8 mouse cellular contexts compared by ENCODE assay signal in the genomic region with DNA sequence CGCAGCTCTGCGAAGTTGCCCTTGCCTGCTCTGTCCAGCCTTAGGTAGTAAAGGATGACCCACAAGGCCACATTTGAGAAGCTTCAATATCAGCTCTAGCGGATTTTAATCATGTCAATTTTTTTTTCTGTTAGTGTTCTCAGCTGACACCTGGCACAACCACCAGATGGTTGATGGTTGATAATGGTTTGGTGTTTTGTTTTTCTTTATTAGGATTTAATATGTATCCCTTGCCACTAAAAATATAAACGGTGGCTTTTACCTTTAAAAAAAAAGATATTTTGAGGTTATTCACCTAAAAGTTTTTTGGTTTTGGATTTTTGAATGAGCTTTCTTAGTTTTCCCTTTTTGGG. TPM values are rescaled to one million over a fixed set of nuclear protein-coding genes. Genes with fewer than 3 reads are reported as not detected.
A peak's percentile ranks its signal among the peaks of the same experiment; 100 is the strongest.
DNase-seq lines count a peak whose midpoint lies in the region; ATAC-seq and TF ChIP-seq lines count a peak whose summit lies in the region.

No protein-coding gene starts in this region.

- peaks cover 2% of the 10 kb centered on the region; the same call in 1 of the 2 replicates for H3K9me3 ChIP-seq in neural tube, embryonic 11.5 days (ENCODE audit: control insufficient read depth, low read length)
- peaks cover 3% of the 10 kb centered on the region; the same call in 1 of the 2 replicates for H3K9me3 ChIP-seq in limb, embryonic 15.5 days
- 0 out of 2 replicates have a peak, but pooled peaks cover under 1% of the 10 kb centered on the region for H3K9me3 ChIP-seq in stomach, embryonic 15.5 days

- H3K9ac ChIP-seq in neural tube, embryonic 11.5 days (ENCODE audit: low read length), result peak overlapping the region; percentile 98
- peak overlapping the region; percentile 78 for H3K9ac ChIP-seq in limb, embryonic 15.5 days
- H3K9ac ChIP-seq in stomach, embryonic 15.5 days, result peak overlapping the region; percentile 73; the same call in 1 of the 2 replicates

- no peak for DNase-seq in cerebellum, adult 2 months
- no peak for DNase-seq in cerebellum, adult 9-10 months
- no peak for DNase-seq in neural tube, embryonic 11.5 days (ENCODE audit: low spot score)
- no peak for DNase-seq in neural tube, embryonic 10.5 days (ENCODE audit: extremely low spot score, low spot score)
- DNase-seq in cerebellum, postnatal 4 days (ENCODE audit: low spot score in 2 of 2), result no peak

- H3K36me3 ChIP-seq in neural tube, embryonic 11.5 days (ENCODE audit: control insufficient read depth, insufficient read depth, low read length), result no peaks in the 10 kb centered on the region; the same call in 1 of the 2 replicates
- H3K36me3 ChIP-seq in limb, embryonic 15.5 days, result peaks cover 9% of the 10 kb centered on the region
- H3K36me3 ChIP-seq in stomach, embryonic 15.5 days, result peaks cover 3% of the 10 kb centered on the region

- H3K4me1 ChIP-seq in cerebellum, adult 2 months (ENCODE audit: control insufficient read depth, insufficient read depth, low read length), result no peaks in the 10 kb centered on the region
- H3K4me1 ChIP-seq in neural tube, embryonic 11.5 days (ENCODE audit: control insufficient read depth, insufficient read depth, low read length), result no peaks in the 10 kb centered on the region
- H3K4me1 ChIP-seq in limb, embryonic 15.5 days, result peaks cover 7% of the 10 kb centered on the region; the same call in 1 of the 2 replicates
- no peaks in the 10 kb centered on the region; the same call in 1 of the 2 replicates for H3K4me1 ChIP-seq in stomach, embryonic 15.5 days

- H3K4me3 ChIP-seq in cerebellum, adult 2 months (replicated peaks; ENCODE audit: insufficient read depth, low read depth, low read length), result peak overlapping the region; percentile 84
- H3K4me3 ChIP-seq in neural tube, embryonic 11.5 days (ENCODE audit: low read depth, low read length), result peak overlapping the region; percentile 84
- H3K4me3 ChIP-seq in limb, embryonic 15.5 days, result peak overlapping the region; percentile 96
- peak overlapping the region; percentile 98 for H3K4me3 ChIP-seq in stomach, embryonic 15.5 days (replicated peaks)

- no peak for TF ChIP-seq CTCF in cerebellum, adult 2 months (IDR thresholded peaks at IDR 0.05; ENCODE audit: borderline replicate concordance, insufficient read depth, low read depth, low read length)

- H3K27ac ChIP-seq in cerebellum, adult 2 months (ENCODE audit: insufficient read depth, low read length), result peak overlapping the region; percentile 67; the same call in 1 of the 2 replicates
- peak overlapping the region; percentile 98; the same call in 1 of the 2 replicates for H3K27ac ChIP-seq in neural tube, embryonic 11.5 days (ENCODE audit: low read depth, low read length)
- peak overlapping the region; percentile 96 for H3K27ac ChIP-seq in limb, embryonic 15.5 days
- H3K27ac ChIP-seq in stomach, embryonic 15.5 days, result peak overlapping the region; percentile 97

- no peak for ATAC-seq in neural tube, embryonic 11.5 days (ENCODE audit: insufficient read depth, low FRiP score, low TSS enrichment)
- no peak for ATAC-seq in limb, embryonic 15.5 days (ENCODE audit: insufficient number of reproducible peaks, low FRiP score, low TSS enrichment, low read depth)
- ATAC-seq in stomach, embryonic 15.5 days (ENCODE audit: insufficient read depth, low FRiP score, low read depth), result no peak
- ATAC-seq in inflammation-experienced regulatory T-cells, adult 6 months, result no peak

- peak overlapping the region; percentile 48 for H3K4me2 ChIP-seq in neural tube, embryonic 11.5 days (ENCODE audit: low read depth)
- H3K4me2 ChIP-seq in limb, embryonic 15.5 days, result peak overlapping the region; percentile 67
- H3K4me2 ChIP-seq in stomach, embryonic 15.5 days, result peak overlapping the region; percentile 66

- WGBS in cerebellum, adult 2 months, result 1% methylated on average over 4 of the region's 4 CpGs
- 14% methylated on average over 4 of the region's 4 CpGs for WGBS in neural tube, embryonic 11.5 days
- WGBS in limb, embryonic 15.5 days, result 5% methylated on average over 4 of the region's 4 CpGs
- 10% methylated on average over 4 of the region's 4 CpGs for WGBS in stomach, embryonic 15.5 days

- TF ChIP-seq POLR2A in cerebellum, adult 2 months (IDR thresholded peaks at IDR 0.05; ENCODE audit: borderline replicate concordance, insufficient read depth, low read length), result no peak

- H3K27me3 ChIP-seq in cerebellum, adult 2 months (ENCODE audit: control insufficient read depth, insufficient read depth, low read length), result no peaks in the 10 kb centered on the region
- no peaks in the 10 kb centered on the region for H3K27me3 ChIP-seq in neural tube, embryonic 11.5 days (ENCODE audit: control insufficient read depth, insufficient read depth, low read length)
- no peaks in the 10 kb centered on the region for H3K27me3 ChIP-seq in limb, embryonic 15.5 days
- no peaks in the 10 kb centered on the region for H3K27me3 ChIP-seq in stomach, embryonic 15.5 days (replicated peaks)

RNA-seq across cellular contexts. Expression of a gene that starts 1.0 kb away (rescaled TPM):
- 26.6 and 27.0 TPM in 2 replicates for polyA plus RNA-seq in cerebellum, adult 2 months (2012; rRNA removed)
- polyA plus RNA-seq in neural tube, embryonic 11.5 days (2014; fragmentation: Nextera tagmentation; extraction: Ambion mirVana), result 44.9 and 46.9 TPM in 2 replicates
- polyA plus RNA-seq in limb, embryonic 15.5 days (2015; fragmentation: Nextera tagmentation; extraction: Ambion mirVana), result 20.0 and 24.0 TPM in 2 replicates
- polyA plus RNA-seq in stomach, embryonic 15.5 days (2015; fragmentation: Nextera tagmentation; extraction: Ambion mirVana), result 17.3 and 18.5 TPM in 2 replicates
- polyA plus RNA-seq in inflammation-experienced regulatory T-cells, adult 6 months (2017; shearing (Covaris generic)), result 10 to 100 TPM; 26.4 to 33.1 (median 32.5) TPM

RNA-seq across cellular contexts. Expression of a gene that starts 42.5 kb away (rescaled TPM):
- 27.1 and 32.9 TPM in 2 replicates for polyA plus RNA-seq in cerebellum, adult 2 months (2012; rRNA removed)
- 39.7 and 41.5 TPM in 2 replicates for polyA plus RNA-seq in neural tube, embryonic 11.5 days (2014; fragmentation: Nextera tagmentation; extraction: Ambion mirVana)
- 24.7 and 26.5 TPM in 2 replicates for polyA plus RNA-seq in limb, embryonic 15.5 days (2015; fragmentation: Nextera tagmentation; extraction: Ambion mirVana)
- 24.9 and 30.9 TPM in 2 replicates for polyA plus RNA-seq in stomach, embryonic 15.5 days (2015; fragmentation: Nextera tagmentation; extraction: Ambion mirVana)
- 10 to 100 TPM in 1 of 3 experiments, 1 to 10 TPM in 2; 6.1 to 11.9 (median 9.4) TPM for polyA plus RNA-seq in inflammation-experienced regulatory T-cells, adult 6 months (2017; shearing (Covaris generic))
